Mouse (Mus musculus): ENCODE measurements around the gene Gm14180. TPM values are rescaled to one million over a fixed set of nuclear protein-coding genes. Genes with fewer than 3 reads are reported as not detected.
"Not testable (repeated sequence)": the region's sequence is repeated elsewhere in the genome, so short reads cannot be mapped to it uniquely, and the experiment has no call there.

Gene Gm14180
- polyA plus RNA-seq, 1 experiment from 2014 or later, result not detected

DNA sequence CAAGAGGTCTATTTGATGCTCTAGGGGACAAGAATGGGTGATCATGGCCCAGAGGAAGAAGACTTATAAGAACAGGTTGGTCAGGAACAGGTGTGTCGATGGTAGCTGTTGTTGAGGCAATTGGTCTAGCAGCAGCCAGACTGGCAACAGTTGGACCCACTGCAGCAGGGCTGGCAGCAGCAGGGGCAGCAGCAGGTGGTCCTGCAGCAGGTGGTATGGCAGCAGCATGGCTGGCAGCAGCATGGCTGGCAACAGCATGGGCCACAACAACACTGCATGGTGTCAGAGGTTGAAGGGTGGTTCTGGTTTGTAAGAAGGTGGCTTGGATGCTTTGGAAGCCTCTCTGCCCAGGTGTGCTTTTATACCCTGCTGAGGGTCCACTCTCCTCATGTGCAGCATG is 43.6 kb downstream of the Gm14180 start, which contains the start of gene Gm14190:
Gene Gm14190 (minus strand): TSS at position 278 of the 400 bp plus-strand sequence.
- WGBS, result 95% methylated on average over 1 of the region's 1 CpGs
- ATAC-seq (ENCODE audit: insufficient number of reproducible peaks, insufficient read depth, low FRiP score, low read depth), result no peak

DNA sequence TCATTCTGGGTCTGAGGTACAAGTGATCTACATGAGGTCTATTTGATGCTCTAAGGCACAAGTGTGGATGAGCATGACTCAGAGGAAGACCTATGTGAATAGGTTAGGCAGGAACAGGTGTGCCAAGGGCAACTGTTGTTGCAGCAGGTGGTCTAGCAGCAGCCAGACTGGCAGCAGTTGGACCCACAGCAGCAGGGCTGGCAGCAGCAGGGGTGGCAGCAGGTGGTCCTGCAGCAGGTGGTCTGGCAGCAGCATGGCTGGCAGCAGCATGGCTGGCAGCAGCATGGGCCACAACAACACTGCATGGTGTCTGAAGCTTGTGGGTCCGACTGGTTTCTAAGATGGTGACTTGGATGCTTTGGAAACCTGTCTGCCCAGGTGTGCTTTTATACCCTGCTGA is 48.9 kb downstream of the Gm14180 start:
- not testable (repeated sequence) for H3K36me3 ChIP-seq (ENCODE audit: control insufficient read depth, insufficient read depth, low read length); H3K27me3 ChIP-seq (ENCODE audit: control insufficient read depth, insufficient read depth, low read length); H3K4me2 ChIP-seq (replicated peaks; ENCODE audit: low read depth, low read length); H3K27ac ChIP-seq (ENCODE audit: low read length); ATAC-seq (ENCODE audit: insufficient number of reproducible peaks, insufficient read depth, low FRiP score, low read depth); H3K4me3 ChIP-seq (ENCODE audit: low read depth, low read length); H3K9ac ChIP-seq (replicated peaks; ENCODE audit: low read depth, low read length); H3K9me3 ChIP-seq (ENCODE audit: control insufficient read depth, low read depth, low read length); H3K4me1 ChIP-seq (ENCODE audit: control insufficient read depth, insufficient read depth, low read length)
- 67% methylated on average over 1 of the region's 1 CpGs for WGBS

More for the DNA sequence above, 43.6 kb downstream of the Gm14180 start, which contains the start of gene Gm14190:
- Histone ChIP-seq H3K9ac (replicated peaks; ENCODE audit: low read depth, low read length) (no peak within 1 kb of the TSS), H3K4me3 (ENCODE audit: low read depth, low read length) (no peak within 1 kb of the TSS), H3K36me3 (ENCODE audit: control insufficient read depth, insufficient read depth, low read length) (no peaks in the 10 kb centered on the region), H3K9me3 (ENCODE audit: control insufficient read depth, low read depth, low read length) (no peaks in the 10 kb centered on the region), H3K27me3 (ENCODE audit: control insufficient read depth, insufficient read depth, low read length) (no peaks in the 10 kb centered on the region), H3K4me2 (replicated peaks; ENCODE audit: low read depth, low read length) (no peak within 1 kb of the TSS), H3K27ac (ENCODE audit: low read length) (no peak within 1 kb of the TSS), H3K4me1 (ENCODE audit: control insufficient read depth, insufficient read depth, low read length) (no peaks in the 10 kb centered on the region)

Other genes starting within 250 kb of the Gm14180 start
- 18.3 and 21.4 TPM in 2 replicates for gene Krt23, start 241.2 kb downstream of the Gm14180 start, polyA plus RNA-seq (2014; fragmentation: Nextera tagmentation; extraction: Ambion mirVana)
- gene Krt39, start 213.0 kb downstream of the Gm14180 start, polyA plus RNA-seq (2014; fragmentation: Nextera tagmentation; extraction: Ambion mirVana), result not detected in 2 replicates
- gene Krt40, start 191.1 kb downstream of the Gm14180 start, polyA plus RNA-seq (2014; fragmentation: Nextera tagmentation; extraction: Ambion mirVana), result not detected in 2 replicates
- not detected in 2 replicates for gene Krtap3-3, start 183.4 kb downstream of the Gm14180 start, polyA plus RNA-seq (2014; fragmentation: Nextera tagmentation; extraction: Ambion mirVana)
- not detected in 2 replicates for gene Krtap3-2, start 177.4 kb downstream of the Gm14180 start, polyA plus RNA-seq (2014; fragmentation: Nextera tagmentation; extraction: Ambion mirVana)
- not detected in 2 replicates for gene Gm11939, start 174.8 kb downstream of the Gm14180 start, polyA plus RNA-seq (2014; fragmentation: Nextera tagmentation; extraction: Ambion mirVana)
- not detected in 2 replicates for gene Krtap3-1, start 167.7 kb downstream of the Gm14180 start, polyA plus RNA-seq (2014; fragmentation: Nextera tagmentation; extraction: Ambion mirVana)
- gene Krtap1-5, start 153.3 kb downstream of the Gm14180 start, polyA plus RNA-seq (2014; fragmentation: Nextera tagmentation; extraction: Ambion mirVana), result not detected in 2 replicates
- not detected in 2 replicates for gene Krtap1-4, start 150.6 kb downstream of the Gm14180 start, polyA plus RNA-seq (2014; fragmentation: Nextera tagmentation; extraction: Ambion mirVana)
- gene Krtap1-3, start 143.0 kb downstream of the Gm14180 start, polyA plus RNA-seq (2014; fragmentation: Nextera tagmentation; extraction: Ambion mirVana), result not detected in 2 replicates
- not detected in 2 replicates for gene Krtap9-3, start 136.2 kb downstream of the Gm14180 start, polyA plus RNA-seq (2014; fragmentation: Nextera tagmentation; extraction: Ambion mirVana)
- not detected in 2 replicates for gene Gm11938, start 131.0 kb downstream of the Gm14180 start, polyA plus RNA-seq (2014; fragmentation: Nextera tagmentation; extraction: Ambion mirVana)
- gene Gm11937, start 124.1 kb downstream of the Gm14180 start, polyA plus RNA-seq (2014; fragmentation: Nextera tagmentation; extraction: Ambion mirVana), result not detected in 2 replicates
- gene Krtap2-4, start 119.4 kb downstream of the Gm14180 start, polyA plus RNA-seq (2014; fragmentation: Nextera tagmentation; extraction: Ambion mirVana), result not detected in 2 replicates
- not detected in 2 replicates for gene Gm11562, start 113.9 kb downstream of the Gm14180 start, polyA plus RNA-seq (2014; fragmentation: Nextera tagmentation; extraction: Ambion mirVana)
- not detected in 2 replicates for gene Krtap4-1, start 106.1 kb downstream of the Gm14180 start, polyA plus RNA-seq (2014; fragmentation: Nextera tagmentation; extraction: Ambion mirVana)
- not detected in 2 replicates for gene Krtap4-2, start 99.2 kb downstream of the Gm14180 start, polyA plus RNA-seq (2014; fragmentation: Nextera tagmentation; extraction: Ambion mirVana)
- gene Krtap4-7, start 90.2 kb downstream of the Gm14180 start, polyA plus RNA-seq (2014; fragmentation: Nextera tagmentation; extraction: Ambion mirVana), result not detected in 2 replicates
- not detected in 2 replicates for gene Gm11555, start 84.1 kb downstream of the Gm14180 start, polyA plus RNA-seq (2014; fragmentation: Nextera tagmentation; extraction: Ambion mirVana)
- not detected in 2 replicates for gene Gm11563, start 75.3 kb downstream of the Gm14180 start, polyA plus RNA-seq (2014; fragmentation: Nextera tagmentation; extraction: Ambion mirVana)
- gene Krtap4-6, start 68.3 kb downstream of the Gm14180 start, polyA plus RNA-seq (2014; fragmentation: Nextera tagmentation; extraction: Ambion mirVana), result not detected in 2 replicates
- not detected in 2 replicates for gene Gm14190, start 43.5 kb downstream of the Gm14180 start, polyA plus RNA-seq (2014; fragmentation: Nextera tagmentation; extraction: Ambion mirVana)
- gene Gm11595, start 38.6 kb upstream of the Gm14180 start, polyA plus RNA-seq (2014; fragmentation: Nextera tagmentation; extraction: Ambion mirVana), result not detected in 2 replicates
- gene Krtap4-8, start 46.4 kb upstream of the Gm14180 start, polyA plus RNA-seq (2014; fragmentation: Nextera tagmentation; extraction: Ambion mirVana), result not detected in 2 replicates
- gene Krtap4-9, start 50.9 kb upstream of the Gm14180 start, polyA plus RNA-seq (2014; fragmentation: Nextera tagmentation; extraction: Ambion mirVana), result not detected in 2 replicates
- gene Gm11596, start 59.2 kb upstream of the Gm14180 start, polyA plus RNA-seq (2014; fragmentation: Nextera tagmentation; extraction: Ambion mirVana), result not detected in 2 replicates
- gene Gm11569, start 64.6 kb upstream of the Gm14180 start, polyA plus RNA-seq (2014; fragmentation: Nextera tagmentation; extraction: Ambion mirVana), result not detected in 2 replicates
- not detected in 2 replicates for gene Gm11554, start 70.2 kb upstream of the Gm14180 start, polyA plus RNA-seq (2014; fragmentation: Nextera tagmentation; extraction: Ambion mirVana)
- not detected in 2 replicates for gene Krtap4-13, start 75.6 kb upstream of the Gm14180 start, polyA plus RNA-seq (2014; fragmentation: Nextera tagmentation; extraction: Ambion mirVana)
- not detected in 2 replicates for gene Gm11564, start 81.4 kb upstream of the Gm14180 start, polyA plus RNA-seq (2014; fragmentation: Nextera tagmentation; extraction: Ambion mirVana)
- gene 2300003K06Rik, start 103.8 kb upstream of the Gm14180 start, polyA plus RNA-seq (2014; fragmentation: Nextera tagmentation; extraction: Ambion mirVana), result not detected in 2 replicates
- not detected in 2 replicates for gene Krtap4-16, start 117.3 kb upstream of the Gm14180 start, polyA plus RNA-seq (2014; fragmentation: Nextera tagmentation; extraction: Ambion mirVana)
- gene Gm11568, start 123.6 kb upstream of the Gm14180 start, polyA plus RNA-seq (2014; fragmentation: Nextera tagmentation; extraction: Ambion mirVana), result not detected in 2 replicates
- not detected in 2 replicates for gene Gm11559, start 130.2 kb upstream of the Gm14180 start, polyA plus RNA-seq (2014; fragmentation: Nextera tagmentation; extraction: Ambion mirVana)
- not detected in 2 replicates for gene Krtap9-1, start 139.1 kb upstream of the Gm14180 start, polyA plus RNA-seq (2014; fragmentation: Nextera tagmentation; extraction: Ambion mirVana)
- gene Gm11567, start 144.9 kb upstream of the Gm14180 start, polyA plus RNA-seq (2014; fragmentation: Nextera tagmentation; extraction: Ambion mirVana), result not detected in 2 replicates
- not detected in 2 replicates for gene Krtap31-1, start 173.6 kb upstream of the Gm14180 start, polyA plus RNA-seq (2014; fragmentation: Nextera tagmentation; extraction: Ambion mirVana)
- gene Gm11565, start 180.5 kb upstream of the Gm14180 start, polyA plus RNA-seq (2014; fragmentation: Nextera tagmentation; extraction: Ambion mirVana), result not detected in 2 replicates
- not detected in 2 replicates for gene Krtap31-2, start 202.0 kb upstream of the Gm14180 start, polyA plus RNA-seq (2014; fragmentation: Nextera tagmentation; extraction: Ambion mirVana)
- not detected in 2 replicates for gene Krtap9-5, start 214.2 kb upstream of the Gm14180 start, polyA plus RNA-seq (2014; fragmentation: Nextera tagmentation; extraction: Ambion mirVana)
- not detected in 2 replicates for gene Krtap29-1, start 244.8 kb upstream of the Gm14180 start, polyA plus RNA-seq (2014; fragmentation: Nextera tagmentation; extraction: Ambion mirVana)